Mouse (Mus musculus) bone marrow, adult 2 months (tissue): ENCODE data around the gene Sdf2. TPM values are rescaled to one million over a fixed set of nuclear protein-coding genes. Genes with fewer than 3 reads are reported as not detected.

Source experiments
- H3K27ac ChIP-seq: fragments of 200-500 bp; 2 replicates; pipeline ENCODE4 v1.5.1; 2012; ENCODE audit warnings: low read depth, mild to moderate bottlenecking, control low read depth, inconsistent platforms, low read length; ENCODE audit not compliant: control insufficient read depth, poor library complexity, insufficient read depth
- H3K4me1 ChIP-seq: fragments of 200-500 bp; 2 replicates; pipeline ENCODE4 v1.6.1; 2011; ENCODE audit warnings: low read length; ENCODE audit not compliant: control insufficient read depth, insufficient read depth
- H3K4me3 ChIP-seq: fragments of 200-500 bp; replicated peaks from 2 replicates; pipeline ENCODE3; 2011; ENCODE audit warnings: mild to moderate bottlenecking, low read depth, low read length, control low read depth; ENCODE audit not compliant: control insufficient read depth
- CTCF ChIP-seq: fragments of 200-500 bp; IDR thresholded peaks from 2 replicates; pipeline ENCODE4 v1.5.1; 2011; ENCODE audit warnings: low read length, control low read depth; ENCODE audit not compliant: control insufficient read depth, insufficient read depth
- POLR2A ChIP-seq: fragments of 200-500 bp; IDR thresholded peaks from 2 replicates; pipeline ENCODE4 v1.6.1; 2011; ENCODE audit warnings: low read depth, mild to moderate bottlenecking, control low read depth, low read length, borderline replicate concordance; ENCODE audit not compliant: control insufficient read depth
- WGBS: fragments of 180-500 bp; shearing (Covaris S2); methylation state at CpG from one replicate; pipeline ENCODE4 v1.1.7; 2018; 5-methylcytosine and 5-hydroxymethylcytosine counted together
- polyA plus RNA-seq: library from polyadenylated mRNA; stranded (reverse); fragments of >200 nt; gene quantifications from 2 replicates; pipeline ENCODE4 v1.2.4, GENCODE M21; 2011; ENCODE audit warnings: low replicate concordance; ENCODE audit not compliant: missing spikeins, insufficient read depth, insufficient read length

Gene Sdf2
- polyA plus RNA-seq = 47.7 and 67.8 TPM in 2 replicates

GRCm38 (mm10) chr11:78245627-78246317 lies at the start of gene Sdf2, which contains the start of gene Supt6:
TSS of gene Sdf2 (plus strand) at chr11:78245746.
TSS of gene Supt6 (minus strand) at chr11:78245987.
- under 1% methylated on average over 50 of the region's 50 CpGs for WGBS
- Histone ChIP-seq H3K27ac (peak within 1 kb of the TSS; percentile 97), H3K4me3 (peak within 1 kb of the TSS; percentile 85), H3K4me1 (no peaks in the 10 kb centered on the region; the same call in 1 of the 2 replicates)
- TF ChIP-seq CTCF (no peak), POLR2A (peak; percentile 77; the same call in 1 of the 2 replicates)

GRCm38 (mm10) chr11:78202372-78202771 lies 43.2 kb upstream of the Sdf2 start:
- Histone ChIP-seq H3K4me3 (no peak overlapping the region), H3K4me1 (no peaks in the 10 kb centered on the region), H3K27ac (no peak overlapping the region)
- no peak for TF ChIP-seq CTCF
- no peak for TF ChIP-seq POLR2A
- 87% methylated on average over 3 of the region's 3 CpGs for WGBS

GRCm38 (mm10) chr11:78204287-78204686 lies 41.3 kb upstream of the Sdf2 start:
- WGBS = 82% methylated on average over 6 of the region's 6 CpGs
- H3K27ac ChIP-seq = no peak overlapping the region

GRCm38 (mm10) chr11:78205361-78206206 lies 40.0 kb upstream of the Sdf2 start:
- Histone ChIP-seq H3K27ac (no peak overlapping the region), H3K4me1 (no peaks in the 10 kb centered on the region), H3K4me3 (no peak overlapping the region)
- TF ChIP-seq POLR2A (no peak), CTCF (no peak)
- WGBS = 83% methylated on average over 13 of the region's 13 CpGs

More at GRCm38 (mm10) chr11:78204287-78204686, 41.3 kb upstream of the Sdf2 start:
- no peak for TF ChIP-seq CTCF
- TF ChIP-seq POLR2A = no peak
- H3K4me3 ChIP-seq = no peak overlapping the region
- H3K4me1 ChIP-seq = no peaks in the 10 kb centered on the region

- TF ChIP-seq POLR2A (no peak), CTCF (no peak)
- no peaks in the 10 kb centered on the region for H3K4me1 ChIP-seq
- no peak overlapping the region for H3K27ac ChIP-seq
- no peak overlapping the region for H3K4me3 ChIP-seq
- WGBS = 93% methylated on average over 7 of the region's 7 CpGs
Measured at GRCm38 (mm10) chr11:78207190-78207589, 38.4 kb upstream of the Sdf2 start.

GRCm38 (mm10) chr11:78209886-78210285 lies 35.7 kb upstream of the Sdf2 start:
- TF ChIP-seq CTCF (no peak), POLR2A (no peak)
- WGBS = 86% methylated on average over 6 of the region's 6 CpGs
- peaks cover 2% of the 10 kb centered on the region for H3K4me1 ChIP-seq
- H3K4me3 ChIP-seq = no peak overlapping the region
- H3K27ac ChIP-seq = no peak overlapping the region

GRCm38 (mm10) chr11:78210615-78211014 lies 34.9 kb upstream of the Sdf2 start:
- Histone ChIP-seq H3K4me1 (peaks cover 2% of the 10 kb centered on the region), H3K4me3 (no peak overlapping the region), H3K27ac (no peak overlapping the region)
- WGBS = 83% methylated on average over 7 of the region's 7 CpGs
- TF ChIP-seq CTCF (no peak), POLR2A (no peak)

- no peak for TF ChIP-seq CTCF
- no peak for TF ChIP-seq POLR2A
- 77% methylated on average over 5 of the region's 5 CpGs for WGBS
- H3K4me3 ChIP-seq = no peak overlapping the region
- H3K27ac ChIP-seq = no peak overlapping the region
- H3K4me1 ChIP-seq = peaks cover 2% of the 10 kb centered on the region
Measured at GRCm38 (mm10) chr11:78211513-78211912, 34.0 kb upstream of the Sdf2 start.
